32 mouse cellular contexts compared by ENCODE assay signal in genomic region chr4:144408290-144408689, GRCm38 (mm10). TPM values are rescaled to one million over a fixed set of nuclear protein-coding genes. Genes with fewer than 3 reads are reported as not detected.
"Had no signal": no experiment of that assay in that cellular context is flagged by ENCODE, and none has a peak within 500 bp of the region (broad histone marks: within the 10 kb centered on the region; RNA-seq: fewer than 3 reads in every experiment).

Gene Pramef12, minus strand, starts transcription at chr4:144408464.

- H3K27ac ChIP-seq: heart, adult 2 months; heart, embryonic 13.5 days; heart, embryonic 15.5 days; hindbrain, embryonic 10.5 days; hindbrain, embryonic 12.5 days; hindbrain, embryonic 14.5 days; intestine, embryonic 15.5 days; layer of hippocampus, adult 2 months; left cerebral cortex, adult 2 months; limb, embryonic 10.5 days; limb, embryonic 12.5 days; liver, embryonic 13.5 days had no signal

- H3K4me1 ChIP-seq: hindbrain, embryonic 12.5 days; limb, embryonic 12.5 days; liver, embryonic 13.5 days had no signal

- H3K36me3 ChIP-seq: heart, embryonic 13.5 days; heart, embryonic 15.5 days; hindbrain, embryonic 10.5 days; hindbrain, embryonic 12.5 days; intestine, embryonic 15.5 days; limb, embryonic 10.5 days; limb, embryonic 12.5 days; liver, embryonic 13.5 days had no signal

- H3K4me3 ChIP-seq: heart, adult 2 months; heart, embryonic 13.5 days; heart, embryonic 15.5 days; hindbrain, embryonic 10.5 days; hindbrain, embryonic 12.5 days; intestine, embryonic 15.5 days; layer of hippocampus, adult 2 months; left cerebral cortex, adult 2 months; limb, embryonic 10.5 days; limb, embryonic 12.5 days; liver, embryonic 13.5 days had no signal

- DNase-seq: gastrocnemius, postnatal 14 days; gastrocnemius, postnatal 36 days; heart, adult 2 months; heart, postnatal 14 days; heart, postnatal 36 days; kidney, adult 18-20 months; kidney, adult 8-10 months; kidney, postnatal 10 days; kidney, postnatal 25 days; kidney, postnatal 4 days; liver; liver, embryonic 13.5 days had no signal

- H3K27me3 ChIP-seq: heart, embryonic 13.5 days; heart, embryonic 15.5 days; hindbrain, embryonic 12.5 days; intestine, embryonic 15.5 days; limb, embryonic 12.5 days; liver, embryonic 13.5 days had no signal

- H3K9me3 ChIP-seq: heart, embryonic 13.5 days; heart, embryonic 15.5 days; intestine, embryonic 15.5 days; limb, embryonic 10.5 days; limb, embryonic 12.5 days; liver, embryonic 13.5 days had no signal

- H3K9ac ChIP-seq: heart, embryonic 13.5 days; heart, embryonic 15.5 days; hindbrain, embryonic 12.5 days; hindbrain, embryonic 14.5 days; intestine, embryonic 15.5 days; limb, embryonic 12.5 days; liver, embryonic 13.5 days had no signal

RNA-seq across cellular contexts. Expression of gene Pramef12, which starts in this region (rescaled TPM):
- total RNA-seq: gastrocnemius, adult 8-10 months; gastrocnemius, postnatal 36 days; heart, adult 2 months; heart, postnatal 14 days; heart, postnatal 36 days; layer of hippocampus, adult 2 months; layer of hippocampus, postnatal 10 days; layer of hippocampus, postnatal 25 days; left cerebral cortex, adult 2 months; left cerebral cortex, postnatal 14 days; left cerebral cortex, postnatal 36 days had no signal
- polyA plus RNA-seq: heart, embryonic 11.5 days; heart, embryonic 15.5 days; hindbrain, embryonic 10.5 days; hindbrain, embryonic 14.5 days; hindbrain, embryonic 16.5 days; inflammation-experienced regulatory T-cells, adult 6 months; intestine, embryonic 15.5 days; intestine, postnatal 0 days; liver, embryonic 11.5 days; liver, embryonic 13.5 days had no signal
